Mouse (Mus musculus) forebrain, embryonic 10.5 days (tissue): ENCODE results near the gene Zfp276. TPM values are rescaled to one million over a fixed set of nuclear protein-coding genes. Genes with fewer than 3 reads are reported as not detected.
"Not testable (repeated sequence)": the region's sequence is repeated elsewhere in the genome, so short reads cannot be mapped to it uniquely, and the experiment has no call there.

Experiments used
- DNase-seq: peaks from one replicate; pipeline ENCODE4 v3.0.0-alpha.2; 2017; ENCODE audit warnings: low spot score; ENCODE audit errors: extremely low spot score
- H3K27ac ChIP-seq: fragments of 300-500 bp; sonication (generic); 2 replicates; pipeline ENCODE4 v1.5.1; 2016; ENCODE audit warnings: mild to moderate bottlenecking
- H3K27me3 ChIP-seq: fragments of 300-500 bp; sonication (generic); 2 replicates; pipeline ENCODE4 v1.6.1; 2016; ENCODE audit warnings: mild to moderate bottlenecking; ENCODE audit not compliant: poor library complexity, severe bottlenecking
- H3K36me3 ChIP-seq: fragments of 300-500 bp; sonication (generic); replicated peaks from 2 replicates; pipeline ENCODE4 v1.6.1; 2016; ENCODE audit warnings: mild to moderate bottlenecking, moderate library complexity
- H3K4me1 ChIP-seq: fragments of 300-500 bp; sonication (generic); 2 replicates; pipeline ENCODE4 v1.6.1; 2016
- H3K4me3 ChIP-seq: fragments of 300-500 bp; sonication (generic); 2 replicates; pipeline ENCODE4 v1.5.1; 2016; ENCODE audit warnings: mild to moderate bottlenecking, moderate library complexity
- H3K9me3 ChIP-seq: fragments of 300-500 bp; sonication (generic); 2 replicates; pipeline ENCODE4 v1.6.1; 2016; ENCODE audit warnings: mild to moderate bottlenecking, moderate library complexity
- WGBS: fragments of 180-500 bp; shearing (Covaris S2); methylation state at CpG from one replicate; pipeline ENCODE4 v1.1.7; 2016; 5-methylcytosine and 5-hydroxymethylcytosine counted together
- polyA plus RNA-seq: library from polyadenylated mRNA; unstranded; fragments of >200 nt; fragmentation: Nextera tagmentation; extraction: Ambion mirVana; gene quantifications from 2 replicates; pipeline ENCODE4 v1.2.1, GENCODE M21; 2016

The Zfp276 gene
- polyA plus RNA-seq, 1 experiment from 2014 or later, result 24.0 TPM

DNA sequence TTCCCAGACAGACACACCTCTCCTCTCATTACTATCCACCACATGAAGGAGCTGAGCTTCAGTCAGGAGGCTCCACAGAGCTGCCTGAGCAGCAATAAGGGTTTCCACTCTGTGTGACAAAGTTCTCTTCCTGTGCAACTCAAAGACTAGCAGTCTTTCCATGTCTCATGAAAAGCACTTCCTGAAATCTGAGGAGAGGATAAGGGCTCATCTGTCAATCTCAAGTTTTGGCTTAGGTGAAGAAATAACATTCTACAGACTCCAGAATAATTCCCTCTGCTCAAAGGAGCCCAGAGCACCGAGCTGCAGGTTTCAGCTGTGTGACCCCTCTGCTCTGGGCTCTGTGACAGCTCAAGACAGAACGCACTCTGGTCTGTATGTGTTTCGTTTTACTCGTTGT is 1.1 kb upstream of the Zfp276 start:
- no peak for DNase-seq
- Histone ChIP-seq H3K4me3 (peak overlapping the region; percentile 94), H3K36me3 (peaks cover 68% of the 10 kb centered on the region), H3K9me3 (no peaks in the 10 kb centered on the region), H3K27ac (no peak overlapping the region), H3K27me3 (no peaks in the 10 kb centered on the region), H3K4me1 (peaks cover 40% of the 10 kb centered on the region)
- WGBS, result 74% methylated on average over 4 of the region's 4 CpGs

DNA sequence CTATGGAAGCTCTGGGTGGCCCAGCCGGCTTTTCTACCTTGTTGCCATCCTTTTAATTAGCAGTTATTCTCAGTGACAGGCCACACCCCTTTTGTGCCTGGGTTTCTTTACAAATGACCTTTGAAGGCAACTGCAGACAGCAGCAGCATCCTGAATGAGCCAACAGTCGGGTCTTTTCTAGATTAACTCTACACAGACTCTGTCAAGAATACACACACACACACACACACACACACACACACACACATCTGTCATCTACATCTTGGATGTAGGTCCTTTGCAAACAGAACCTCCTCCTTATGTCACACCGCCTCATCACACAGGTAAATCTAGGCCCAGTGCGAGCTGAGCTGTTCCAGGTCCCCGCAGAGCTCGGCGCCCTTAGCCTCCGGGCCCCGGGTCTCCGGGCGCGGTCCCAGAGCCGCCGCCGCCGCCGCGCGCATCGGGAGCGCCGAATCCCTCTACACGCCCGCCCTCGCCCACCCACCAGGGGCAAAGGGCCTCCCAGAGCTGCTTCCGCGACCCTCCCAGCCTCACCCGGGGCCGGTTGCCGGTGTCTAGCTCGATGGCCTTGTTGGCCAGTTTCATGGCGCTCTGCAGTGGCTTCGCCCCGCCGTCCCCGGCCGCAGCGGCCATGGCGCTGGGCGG is 420 bp upstream of the Zfp276 start:
- peaks cover 40% of the 10 kb centered on the region for H3K4me1 ChIP-seq
- H3K27ac ChIP-seq, result peak overlapping the region; percentile 93
- H3K36me3 ChIP-seq, result peaks cover 68% of the 10 kb centered on the region
- DNase-seq, result no peak
- H3K4me3 ChIP-seq, result peak overlapping the region; percentile 94
- under 1% methylated on average over 40 of the region's 40 CpGs for whole genome bisulfite sequencing
- no peaks in the 10 kb centered on the region for H3K9me3 ChIP-seq
- H3K27me3 ChIP-seq, result no peaks in the 10 kb centered on the region

DNA sequence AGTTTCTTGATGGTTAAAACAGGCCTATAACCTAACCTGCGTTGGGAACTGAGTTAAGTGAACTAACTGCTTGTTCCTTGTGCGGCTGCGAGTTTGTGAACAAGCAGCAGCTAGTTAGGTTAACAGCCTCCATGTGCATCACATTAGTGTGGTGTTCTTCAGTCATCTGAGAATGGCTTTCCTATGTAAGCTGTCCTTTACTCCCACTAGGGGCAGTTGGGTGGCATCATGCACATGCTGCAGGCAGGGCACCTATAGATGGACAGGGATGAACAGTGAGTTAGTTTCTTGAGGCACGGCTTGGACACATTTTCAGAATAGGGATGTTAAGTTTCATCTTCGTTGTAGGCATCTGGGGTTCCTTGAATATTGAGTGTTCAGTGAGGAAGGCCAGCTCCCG is 1.2 kb downstream of the Zfp276 start:
- Histone ChIP-seq H3K9me3 (no peaks in the 10 kb centered on the region), H3K27ac (no peak overlapping the region), H3K4me1 (peaks cover 40% of the 10 kb centered on the region), H3K27me3 (no peaks in the 10 kb centered on the region), H3K4me3 (peak overlapping the region; percentile 94), H3K36me3 (peaks cover 68% of the 10 kb centered on the region)
- WGBS, result 65% methylated on average over 6 of the region's 6 CpGs
- DNase-seq, result no peak

DNA sequence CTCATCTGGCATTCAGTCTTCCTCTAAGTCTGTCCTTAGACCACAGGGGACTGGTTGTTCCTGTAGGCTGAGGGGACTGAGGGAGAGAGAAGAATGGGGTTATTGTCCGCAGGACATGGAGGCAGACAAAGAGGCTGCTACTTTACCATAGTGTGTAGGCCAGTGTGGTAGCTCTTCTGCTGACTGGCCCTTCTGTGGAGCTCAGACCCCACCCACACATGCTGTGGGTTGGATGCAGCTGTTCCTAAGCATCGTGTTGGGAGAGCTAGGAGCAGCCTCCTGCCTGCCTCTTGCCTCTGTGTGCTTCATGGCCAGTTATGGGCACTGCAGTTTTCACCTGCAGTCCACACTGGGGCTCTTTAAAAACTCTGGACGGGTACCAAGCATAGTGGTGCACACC is 3.1 kb downstream of the Zfp276 start:
- peaks cover 39% of the 10 kb centered on the region for H3K4me1 ChIP-seq
- no peaks in the 10 kb centered on the region for H3K27me3 ChIP-seq
- H3K4me3 ChIP-seq, result no peak overlapping the region
- DNase-seq, result no peak
- WGBS, result 71% methylated on average over 3 of the region's 3 CpGs
- H3K27ac ChIP-seq, result no peak overlapping the region
- peaks cover 64% of the 10 kb centered on the region for H3K36me3 ChIP-seq
- H3K9me3 ChIP-seq, result no peaks in the 10 kb centered on the region

DNA sequence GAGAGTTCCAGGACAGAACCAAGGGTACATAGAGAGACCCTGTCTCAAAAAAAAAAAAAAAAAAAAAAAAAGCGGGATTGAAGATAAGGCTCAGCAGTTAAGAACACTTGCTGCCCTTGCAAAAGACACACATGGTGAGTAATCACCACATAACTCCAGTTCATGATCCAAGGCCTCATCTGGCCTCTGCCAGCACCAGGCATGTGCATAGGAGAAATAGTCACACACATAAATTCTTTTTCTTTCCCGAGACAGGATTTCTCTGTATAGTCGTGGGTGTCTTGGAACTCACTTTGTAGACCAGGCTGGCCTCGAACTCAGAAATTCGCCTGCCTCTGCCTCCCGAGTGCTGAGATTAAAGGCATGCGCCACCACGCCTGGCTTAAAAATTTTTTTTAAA is 3.6 kb downstream of the Zfp276 start:
- H3K27me3 ChIP-seq, H3K4me3 ChIP-seq, DNase-seq, H3K27ac ChIP-seq, H3K9me3 ChIP-seq: not testable (repeated sequence)
- WGBS, result 91% methylated on average over 8 of the region's 8 CpGs
- peaks cover 65% of the 10 kb centered on the region for H3K36me3 ChIP-seq
- peaks cover 34% of the 10 kb centered on the region for H3K4me1 ChIP-seq

DNA sequence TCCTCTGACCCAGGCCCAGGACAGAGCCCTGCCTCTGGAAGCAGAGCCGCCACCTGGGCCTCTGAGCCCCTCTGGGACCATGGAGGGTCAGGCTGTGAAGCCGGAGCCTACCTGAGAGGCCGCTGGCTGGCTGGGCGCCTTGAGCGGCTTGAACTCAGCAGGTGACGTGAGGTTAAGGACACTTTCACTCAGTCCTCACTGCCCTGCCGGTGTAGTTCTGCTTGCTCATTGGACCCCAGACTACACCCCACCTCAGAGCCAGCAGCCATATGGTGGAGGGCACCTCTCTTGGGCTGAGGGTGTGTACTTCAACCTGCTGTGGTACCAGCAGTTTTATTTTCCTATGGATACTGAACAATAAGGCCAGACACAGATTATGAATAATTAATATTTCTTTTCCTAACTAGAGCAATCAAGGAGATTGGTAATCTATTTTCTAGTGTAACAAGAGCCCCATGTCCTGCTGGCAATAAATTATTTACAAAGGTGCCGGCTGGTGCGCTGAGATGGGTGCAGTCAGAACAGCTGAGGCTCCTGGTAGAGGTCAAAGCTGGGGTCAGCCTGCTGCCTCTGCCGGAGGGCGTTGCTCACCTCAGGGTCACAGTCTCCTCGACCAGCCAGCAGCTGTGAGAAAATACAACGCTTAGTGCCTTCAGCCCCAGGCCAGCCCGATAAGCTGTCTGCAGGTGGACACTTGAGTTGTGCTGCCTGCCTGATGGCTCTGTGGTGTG is 14.1 kb downstream of the Zfp276 start:
- H3K4me1 ChIP-seq, result no peaks in the 10 kb centered on the region
- DNase-seq, result no peak
- 88% methylated on average over 14 of the region's 14 CpGs for WGBS
- no peak overlapping the region for H3K4me3 ChIP-seq
- H3K27me3 ChIP-seq, result no peaks in the 10 kb centered on the region
- no peaks in the 10 kb centered on the region for H3K9me3 ChIP-seq
- H3K36me3 ChIP-seq, result peaks cover 100% of the 10 kb centered on the region
- H3K27ac ChIP-seq, result no peak overlapping the region

DNA sequence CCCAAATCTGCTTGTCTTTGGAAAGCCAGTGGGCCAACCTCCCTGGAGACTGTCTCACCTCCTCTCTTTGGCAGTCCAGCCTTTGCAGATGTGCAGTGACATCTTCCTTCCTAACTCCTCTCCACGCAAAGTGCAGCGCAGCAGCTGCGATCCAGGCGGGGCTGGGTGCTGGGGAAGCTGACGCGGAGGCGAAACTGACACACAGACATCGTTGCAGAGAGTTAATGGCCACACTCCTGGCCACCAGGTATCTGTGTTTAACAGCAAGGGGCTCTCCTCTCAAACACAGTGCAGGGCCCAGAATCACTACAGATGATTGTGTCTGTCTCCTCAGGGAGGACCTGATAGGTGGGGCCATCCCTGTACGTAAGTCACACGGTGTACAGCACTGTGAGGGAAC is 17.2 kb downstream of the Zfp276 start:
- no peak for DNase-seq
- H3K36me3 ChIP-seq, result peaks cover 100% of the 10 kb centered on the region
- H3K27me3 ChIP-seq, result no peaks in the 10 kb centered on the region
- WGBS, result 95% methylated on average over 10 of the region's 10 CpGs
- H3K4me3 ChIP-seq, result no peak overlapping the region
- H3K27ac ChIP-seq, result no peak overlapping the region
- H3K9me3 ChIP-seq, result no peaks in the 10 kb centered on the region
- H3K4me1 ChIP-seq, result no peaks in the 10 kb centered on the region

DNA sequence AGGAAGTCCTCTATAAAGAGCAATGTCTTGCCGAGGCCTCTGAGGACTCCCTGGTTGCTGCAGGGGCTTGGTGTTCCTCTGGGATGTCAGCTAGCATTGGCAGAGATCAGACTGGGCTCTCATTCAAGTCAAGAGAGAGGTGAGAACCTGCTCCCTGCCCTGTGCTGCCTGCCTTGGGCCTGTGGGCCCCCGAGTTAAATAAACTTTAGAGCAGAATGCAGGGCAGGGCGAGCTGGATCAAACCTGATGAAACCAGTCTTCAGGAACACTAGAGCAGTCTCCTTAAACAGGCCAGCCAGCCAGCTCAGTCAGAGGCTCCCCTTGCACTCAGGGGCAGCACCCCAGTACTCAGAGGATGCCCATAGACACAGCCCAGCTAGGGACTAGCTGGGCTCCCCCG is 17.9 kb downstream of the Zfp276 start:
- Histone ChIP-seq H3K4me3 (no peak overlapping the region), H3K4me1 (no peaks in the 10 kb centered on the region), H3K27ac (0 out of 2 replicates have a peak overlapping the region, but pooled peaks have one; percentile 37), H3K9me3 (no peaks in the 10 kb centered on the region), H3K36me3 (peaks cover 100% of the 10 kb centered on the region), H3K27me3 (no peaks in the 10 kb centered on the region)
- DNase-seq, result no peak
- WGBS, result 81% methylated on average over 4 of the region's 4 CpGs

DNA sequence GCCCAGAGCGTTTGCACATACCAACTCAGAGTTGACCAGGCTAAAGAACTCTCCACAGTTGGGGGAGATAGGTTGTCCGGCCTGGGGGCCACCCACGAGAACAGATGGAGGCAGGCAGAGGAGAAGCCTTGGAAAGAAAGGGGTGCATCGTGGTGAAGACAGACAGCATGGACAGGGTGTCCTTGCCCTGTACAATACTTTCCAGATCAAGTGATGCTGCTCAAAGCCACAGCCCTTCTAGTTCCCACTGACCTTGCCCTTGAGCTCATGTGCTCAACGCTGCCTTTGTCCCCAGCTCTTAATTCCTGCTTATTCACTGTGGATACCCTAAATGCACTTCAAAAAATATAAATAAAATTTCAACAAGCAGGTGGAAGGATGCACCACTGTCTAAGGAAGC is 20.5 kb downstream of the Zfp276 start:
- DNase-seq, result no peak
- 91% methylated on average over 5 of the region's 5 CpGs for whole genome bisulfite sequencing
- H3K4me3 ChIP-seq, result no peak overlapping the region
- peaks cover 94% of the 10 kb centered on the region for H3K36me3 ChIP-seq
- no peaks in the 10 kb centered on the region for H3K27me3 ChIP-seq
- no peaks in the 10 kb centered on the region for H3K9me3 ChIP-seq
- no peak overlapping the region for H3K27ac ChIP-seq
- H3K4me1 ChIP-seq, result no peaks in the 10 kb centered on the region

DNA sequence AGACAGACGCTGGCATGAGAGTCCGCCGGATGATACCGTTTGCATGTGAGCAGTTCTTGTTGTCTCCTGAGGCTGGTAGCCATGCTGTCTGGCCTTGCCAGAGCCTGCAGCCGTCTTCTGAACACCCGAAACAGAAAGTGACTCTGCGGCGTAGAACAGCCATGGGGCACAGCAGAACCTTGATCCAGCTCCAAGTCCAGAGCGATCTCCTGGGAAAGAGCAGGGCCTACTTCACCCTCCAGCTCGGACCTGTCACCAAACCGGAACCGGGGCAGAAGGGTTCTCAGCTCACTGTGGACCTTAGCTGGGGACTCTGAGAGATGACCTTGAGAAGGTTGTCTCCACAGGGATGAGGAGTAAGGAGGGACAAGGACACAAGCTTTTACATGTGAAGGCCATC is 21.1 kb downstream of the Zfp276 start:
- no peaks in the 10 kb centered on the region for H3K4me1 ChIP-seq
- H3K27ac ChIP-seq, result no peak overlapping the region
- no peaks in the 10 kb centered on the region for H3K27me3 ChIP-seq
- H3K36me3 ChIP-seq, result peaks cover 92% of the 10 kb centered on the region
- DNase-seq, result no peak
- H3K4me3 ChIP-seq, result no peak overlapping the region
- no peaks in the 10 kb centered on the region for H3K9me3 ChIP-seq
- WGBS, result 96% methylated on average over 12 of the region's 12 CpGs

DNA sequence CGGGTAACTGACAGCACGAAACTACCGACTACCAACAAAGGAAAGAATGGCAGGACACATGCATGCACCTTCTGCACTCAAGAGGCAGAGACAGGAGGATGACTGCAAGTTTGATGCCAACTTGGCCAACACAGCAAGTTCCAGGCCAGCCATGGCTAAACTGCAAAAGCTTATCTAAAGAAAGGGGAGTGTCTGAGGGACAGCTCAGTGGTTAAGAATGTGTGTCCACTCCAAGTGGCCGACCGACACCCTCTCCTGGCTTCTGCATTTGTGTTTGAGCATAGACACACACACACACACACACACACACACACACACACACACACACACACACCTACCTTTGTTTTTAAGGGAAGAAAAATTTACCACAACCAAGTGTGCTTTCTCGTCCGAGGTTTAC is 24.4 kb downstream of the Zfp276 start:
- no peak for DNase-seq
- no peaks in the 10 kb centered on the region for H3K27me3 ChIP-seq
- 85% methylated on average over 7 of the region's 7 CpGs for WGBS
- H3K4me3 ChIP-seq, result no peak overlapping the region
- no peaks in the 10 kb centered on the region for H3K9me3 ChIP-seq
- no peak overlapping the region for H3K27ac ChIP-seq
- H3K4me1 ChIP-seq, result no peaks in the 10 kb centered on the region
- H3K36me3 ChIP-seq, result peaks cover 88% of the 10 kb centered on the region

DNA sequence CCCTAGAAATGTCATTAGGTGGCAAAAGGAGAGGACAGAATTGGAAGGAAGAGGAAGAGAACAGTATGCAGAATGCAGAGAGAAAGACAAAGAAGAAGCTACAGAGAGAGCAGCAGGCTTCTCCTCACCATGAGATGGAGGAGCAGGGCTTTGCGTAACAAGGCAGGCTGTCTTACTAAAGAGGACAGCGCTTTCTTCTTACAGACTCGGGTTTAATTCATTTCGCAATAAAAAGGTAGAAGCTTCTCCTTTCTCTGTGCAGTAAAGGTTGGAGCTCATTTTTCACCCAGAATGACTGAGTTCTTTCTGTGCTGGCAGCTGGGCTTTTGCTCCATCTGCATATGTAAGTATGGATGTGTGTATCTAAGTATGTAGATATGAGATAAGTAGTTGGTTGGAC is 25.8 kb downstream of the Zfp276 start:
- DNase-seq, result no peak

DNA sequence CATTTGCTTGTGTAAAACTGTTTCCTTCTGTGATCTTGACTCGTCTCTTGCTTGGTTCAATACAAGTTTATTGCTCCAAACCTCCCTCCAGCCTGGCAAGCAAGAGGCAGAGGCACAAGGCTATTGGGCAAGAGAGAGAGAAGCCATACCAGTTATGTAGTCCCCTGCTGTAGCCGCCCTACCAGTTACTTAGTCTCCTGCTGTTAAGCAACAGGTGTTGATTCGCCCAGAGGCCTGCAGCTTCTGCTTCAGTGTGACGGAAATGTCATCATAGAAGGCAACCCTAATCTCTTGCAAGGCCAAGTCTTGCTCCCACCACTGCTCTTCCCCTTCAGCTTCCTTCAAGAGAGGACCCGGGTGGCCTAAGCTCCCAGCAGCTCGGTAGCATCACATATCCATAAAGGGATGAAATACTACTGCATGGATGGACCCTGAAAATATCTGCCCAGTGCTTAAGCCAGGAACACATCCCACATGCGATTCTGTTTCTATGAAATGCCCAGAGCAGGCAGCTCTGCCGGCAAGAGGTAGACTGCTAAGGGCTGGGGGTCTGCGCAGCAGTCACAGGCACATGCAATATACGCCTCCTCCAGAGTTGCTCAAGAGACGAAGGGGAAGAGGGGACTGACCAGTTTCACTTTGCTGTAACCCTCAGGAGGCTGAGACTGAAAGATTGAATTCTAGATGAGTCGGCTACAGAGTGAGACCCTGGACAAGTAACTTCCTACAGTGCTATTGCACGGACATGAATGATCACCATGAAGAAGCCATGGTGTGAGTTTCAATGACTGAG is 26.5 kb downstream of the Zfp276 start:
- WGBS, result 88% methylated on average over 13 of the region's 13 CpGs

More for the DNA sequence above, 25.8 kb downstream of the Zfp276 start:
- Histone ChIP-seq H3K4me1 (no peaks in the 10 kb centered on the region), H3K36me3 (peaks cover 88% of the 10 kb centered on the region), H3K4me3 (no peak overlapping the region), H3K9me3 (no peaks in the 10 kb centered on the region), H3K27me3 (no peaks in the 10 kb centered on the region), H3K27ac (no peak overlapping the region)
- 95% methylated on average over 4 of the region's 4 CpGs for WGBS

More for the DNA sequence above, 26.5 kb downstream of the Zfp276 start:
- H3K36me3 ChIP-seq, result peaks cover 88% of the 10 kb centered on the region
- H3K4me1 ChIP-seq, result no peaks in the 10 kb centered on the region
- no peak overlapping the region for H3K4me3 ChIP-seq
- DNase-seq, result no peak
- no peaks in the 10 kb centered on the region for H3K9me3 ChIP-seq
- no peaks in the 10 kb centered on the region for H3K27me3 ChIP-seq
- H3K27ac ChIP-seq, result no peak overlapping the region
